Mouse (Mus musculus): ENCODE data around the gene Adat3.
"Not testable (repeated sequence)": the region's sequence is repeated elsewhere in the genome, so short reads cannot be mapped to it uniquely, and the experiment has no call there.

The Adat3 gene

GRCm38 (mm10) chr10:80611905-80612304 is 9.2 kb downstream of the Adat3 start:
- no peak for DNase-seq

- DNase-seq = no peak
These were observed 11.1 kb downstream of the Adat3 start for GRCm38 (mm10) chr10:80613821-80614220.

DNA sequence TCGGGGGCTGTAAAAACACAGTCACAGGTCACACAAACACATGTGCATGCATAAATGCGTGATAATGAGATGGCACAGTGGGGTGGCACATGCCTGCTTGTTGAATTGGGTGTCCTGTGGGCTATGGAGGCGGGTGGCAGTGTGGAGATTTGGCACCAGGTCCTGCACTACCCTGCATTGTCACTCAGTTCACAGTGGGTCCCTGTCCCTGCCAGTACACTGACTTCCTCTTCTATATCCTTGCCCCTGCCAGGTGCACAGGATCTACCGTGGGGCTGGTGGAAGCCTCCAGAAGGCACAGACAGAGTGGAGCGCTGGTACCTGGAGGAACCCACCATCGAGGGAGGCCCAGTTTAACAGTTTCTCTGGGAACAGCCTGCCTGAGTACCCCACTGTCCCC is 11.7 kb downstream of the Adat3 start:
- no peak for DNase-seq

DNA sequence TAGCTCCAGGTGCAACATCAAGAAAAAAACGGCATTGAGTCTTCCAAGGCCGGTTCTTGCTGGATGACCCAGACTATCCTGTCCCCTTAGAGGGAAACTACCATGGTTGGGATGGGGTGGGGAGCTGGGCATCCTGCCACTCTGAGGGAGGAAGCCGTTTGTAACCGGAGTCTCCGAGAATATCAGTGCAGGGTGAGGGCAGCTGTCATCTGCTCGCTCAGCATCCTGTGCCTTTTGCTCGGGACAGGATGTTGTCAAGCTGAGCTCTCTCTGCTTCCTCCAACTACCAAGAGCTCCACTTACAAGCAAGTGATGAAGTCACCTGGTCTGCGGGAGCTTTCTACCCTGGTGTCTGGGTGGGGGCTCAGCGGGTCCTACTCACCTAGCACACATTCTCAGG is 15.5 kb downstream of the Adat3 start:
- no peak for DNase-seq

DNA sequence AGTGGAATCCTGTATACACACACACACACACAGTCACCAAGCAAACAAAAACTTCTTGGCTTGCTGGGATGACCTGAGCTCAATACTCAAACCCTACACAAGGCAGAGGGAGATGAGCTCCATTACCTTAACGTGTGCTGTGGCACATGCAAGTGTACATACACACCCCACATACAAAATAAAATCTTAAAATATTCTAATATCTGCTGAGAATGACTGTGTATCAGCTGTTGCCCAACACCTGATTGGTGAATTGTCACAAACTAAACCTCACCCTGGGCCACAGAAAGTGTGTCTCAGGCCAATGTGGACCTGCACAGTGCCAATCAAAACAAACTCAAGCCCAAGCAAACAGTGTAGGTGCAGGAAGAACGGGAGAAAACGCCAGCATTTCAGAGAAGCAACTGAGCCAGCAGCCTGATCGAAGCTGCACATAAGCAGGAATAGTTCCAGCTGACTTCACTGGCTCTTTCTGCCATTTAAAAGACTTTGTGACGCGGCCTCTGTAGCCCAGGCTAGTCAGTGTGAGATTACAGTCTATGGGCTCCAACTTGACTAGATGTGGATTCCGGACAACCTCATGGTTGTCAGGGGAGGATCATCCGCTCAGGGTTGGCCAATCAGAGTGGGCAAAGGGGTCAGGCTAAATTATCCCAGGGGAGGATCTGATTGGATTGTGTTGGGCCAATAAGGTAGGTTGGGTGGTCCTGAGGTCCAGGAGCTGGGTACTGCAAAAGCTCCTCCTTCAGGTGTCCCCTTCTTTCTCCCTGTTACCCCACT is 17.0 kb downstream of the Adat3 start:
- DNase-seq = no peak

- DNase-seq = no peak
These were observed 17.7 kb downstream of the Adat3 start for GRCm38 (mm10) chr10:80620365-80620764.

DNA sequence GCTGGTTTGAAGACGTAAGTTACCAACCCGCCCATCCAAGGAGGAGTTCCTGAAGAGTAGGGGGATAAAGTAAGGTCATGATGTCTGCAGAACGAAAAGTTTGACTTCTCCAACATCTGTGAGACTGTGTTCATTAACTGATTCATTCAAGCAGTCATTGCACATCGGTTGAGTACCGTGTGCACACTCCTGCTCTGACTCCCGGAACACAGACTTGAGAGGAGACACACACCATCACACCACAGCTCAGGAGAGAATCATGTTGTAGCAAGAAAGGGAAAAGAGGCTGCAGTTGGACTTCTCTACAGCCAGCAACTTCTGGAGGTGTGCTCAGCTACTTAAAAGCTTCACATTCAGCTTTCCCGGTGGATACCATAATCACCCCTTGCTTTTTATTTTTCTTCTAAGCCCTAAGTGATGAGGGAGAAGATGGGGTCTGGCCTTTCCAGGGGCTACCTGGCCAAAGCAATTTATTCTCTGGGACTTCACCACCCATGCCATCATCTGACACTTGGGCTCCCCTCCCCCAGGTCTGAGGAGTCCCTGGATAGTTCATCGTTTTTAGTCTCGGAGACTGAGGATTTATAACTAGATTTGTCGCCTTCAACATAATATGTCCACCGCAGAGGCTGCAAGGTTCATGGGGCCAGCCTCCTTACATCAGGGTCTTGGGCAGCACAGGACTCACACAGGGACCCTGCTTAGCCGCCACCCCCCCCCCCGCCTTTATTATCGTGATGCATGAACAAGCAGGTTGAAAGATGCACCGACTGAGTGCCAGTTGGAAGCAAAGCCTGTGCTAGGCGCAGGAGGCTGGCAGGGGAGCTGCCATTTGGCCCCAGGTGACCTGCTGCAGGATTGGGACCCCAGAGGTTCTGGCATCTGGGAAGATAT is 18.4 kb downstream of the Adat3 start:
- DNase-seq = no peak

DNA sequence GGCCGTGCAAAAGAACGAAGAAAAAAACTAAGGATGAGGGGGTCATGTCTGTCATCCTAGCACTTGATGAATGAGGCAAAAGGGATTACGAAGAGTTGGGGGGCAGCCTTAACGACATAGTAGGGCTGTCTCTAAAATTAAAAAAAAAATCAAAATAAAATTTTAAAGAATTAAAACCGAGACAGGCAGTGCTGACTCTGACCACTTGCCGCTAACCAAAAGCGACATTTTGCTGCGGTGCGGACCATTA is 18.9 kb downstream of the Adat3 start:
- DNase-seq = no peak

DNA sequence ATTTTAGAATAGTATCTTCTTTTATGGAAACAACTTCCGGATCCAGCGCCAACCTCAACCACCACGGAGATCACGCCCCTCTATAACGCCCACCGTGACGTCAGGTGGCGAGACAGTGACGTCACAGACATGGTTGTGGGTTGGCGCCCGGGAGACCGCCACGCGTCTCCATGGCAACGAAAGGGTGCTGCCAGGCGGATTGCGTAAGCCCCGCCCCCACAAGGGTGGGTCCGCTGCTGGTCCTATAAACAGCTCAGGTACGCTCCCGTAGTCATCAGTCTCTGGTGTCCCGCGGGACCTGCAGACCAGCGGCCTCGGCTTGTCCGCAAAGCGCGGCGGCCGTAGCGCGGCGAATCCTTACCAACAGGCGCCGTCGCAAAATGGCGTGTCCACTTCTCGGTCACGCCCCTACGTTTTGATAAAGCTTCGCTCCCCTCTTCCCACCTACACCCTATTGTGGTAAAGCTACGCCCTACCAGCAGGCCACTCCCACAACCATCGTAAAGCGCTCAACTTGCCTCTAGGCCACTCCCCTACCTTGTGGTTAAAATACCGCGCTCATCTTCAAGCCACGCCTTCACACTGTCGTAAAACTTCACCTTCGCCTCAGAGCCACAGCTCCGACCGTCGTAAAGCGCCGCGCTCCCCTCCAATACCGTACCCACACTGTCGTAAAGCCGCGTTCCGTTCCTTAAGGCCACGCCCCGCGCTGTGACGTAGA is 19.4 kb downstream of the Adat3 start:
- peak; percentile 99 for DNase-seq

DNA sequence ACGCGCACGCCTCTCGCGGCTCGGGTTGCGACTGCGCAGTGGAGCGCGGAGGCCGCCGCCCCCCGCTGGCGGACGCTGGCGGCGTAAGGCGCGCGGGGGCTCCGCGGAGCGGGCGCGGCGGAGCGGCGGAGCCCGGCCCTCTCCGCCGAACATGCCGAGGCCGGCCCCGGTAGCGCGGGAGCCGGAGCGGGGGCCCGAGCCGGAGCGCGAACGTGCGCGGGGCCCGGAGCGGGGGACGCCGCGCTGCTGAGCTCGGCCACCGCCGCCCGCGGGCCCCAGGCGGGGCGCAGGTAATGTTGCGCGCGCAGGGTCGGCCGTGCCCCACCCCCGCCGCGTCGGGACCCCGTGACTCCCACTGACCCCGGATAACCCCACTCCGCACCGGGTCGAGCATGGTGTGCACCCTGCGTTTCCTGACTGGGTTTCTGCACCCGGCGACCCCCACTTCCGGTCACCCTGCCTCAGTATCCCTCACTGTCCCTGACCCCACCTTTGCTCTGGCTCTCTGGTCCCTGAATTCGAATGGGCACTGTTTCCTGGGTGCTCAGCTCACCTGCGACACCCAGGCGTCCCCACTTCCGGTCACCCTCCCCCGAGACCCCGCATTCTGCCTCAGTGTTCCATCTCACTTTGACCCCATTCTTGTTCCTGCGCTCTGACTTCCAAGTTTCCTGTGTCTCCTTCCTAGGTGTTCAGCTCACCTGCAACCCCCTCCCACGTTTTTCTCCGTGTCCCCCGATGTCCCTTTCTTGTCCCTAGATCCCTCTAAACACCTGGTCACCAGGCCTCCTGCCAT is 20.2 kb downstream of the Adat3 start, which contains the start of gene Csnk1g2:
TSS of gene Csnk1g2 (plus strand) at position 178 of the 796 bp plus-strand sequence.
- no peak for DNase-seq

GRCm38 (mm10) chr10:80623457-80624191 is 20.9 kb downstream of the Adat3 start:
- DNase-seq = peak; percentile 51

DNA sequence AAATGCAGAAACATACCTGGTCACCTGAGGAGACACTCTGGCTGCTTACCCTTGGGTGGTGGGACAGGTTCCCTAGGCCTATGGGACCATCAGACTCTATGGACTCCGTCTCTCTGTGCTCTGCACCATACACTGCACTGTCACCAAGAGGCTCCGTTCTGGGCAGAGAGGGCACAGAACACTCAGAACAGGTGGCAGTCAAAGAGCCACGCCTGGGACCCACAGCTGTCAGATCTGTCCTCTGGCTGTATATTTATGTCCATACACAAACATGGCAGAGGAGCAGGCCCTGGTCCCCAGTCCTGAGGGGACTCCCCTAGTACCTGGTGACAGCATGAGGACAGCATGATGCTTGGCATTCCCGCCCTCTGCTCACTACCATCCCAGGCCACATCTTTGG is 23.1 kb downstream of the Adat3 start:
- no peak for DNase-seq

- no peak for DNase-seq
These were observed 25.0 kb downstream of the Adat3 start for GRCm38 (mm10) chr10:80627685-80628084.

- DNase-seq = no peak
These were observed 26.2 kb downstream of the Adat3 start for GRCm38 (mm10) chr10:80628925-80629324.

- DNase-seq = no peak
These were observed 32.7 kb downstream of the Adat3 start for GRCm38 (mm10) chr10:80635345-80635744.

GRCm38 (mm10) chr10:80646936-80647335 is 44.3 kb downstream of the Adat3 start:
- DNase-seq = no peak

- not testable (repeated sequence) for DNase-seq
These were observed 47.2 kb downstream of the Adat3 start for GRCm38 (mm10) chr10:80649910-80650309.

DNA sequence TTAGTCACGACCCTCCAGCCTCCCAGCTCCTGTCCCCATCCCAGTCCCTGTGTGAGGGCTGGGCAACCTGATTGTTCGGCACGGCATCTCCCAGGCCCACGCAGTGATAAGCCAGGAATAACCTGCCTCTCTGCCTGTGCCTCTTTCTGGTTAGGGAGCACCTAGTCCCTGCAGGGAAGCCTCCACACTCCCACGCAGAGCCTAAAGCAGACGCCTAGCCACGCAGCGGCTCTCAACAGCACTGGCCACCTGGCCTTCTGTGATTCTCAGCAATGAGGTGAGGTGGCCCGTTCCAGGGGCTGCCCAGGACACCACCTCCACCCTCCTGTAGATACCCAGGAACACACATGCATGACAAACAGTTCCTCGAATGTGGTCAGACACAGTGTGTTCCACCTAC is 47.7 kb downstream of the Adat3 start:
- peak; percentile 72 for DNase-seq

DNA sequence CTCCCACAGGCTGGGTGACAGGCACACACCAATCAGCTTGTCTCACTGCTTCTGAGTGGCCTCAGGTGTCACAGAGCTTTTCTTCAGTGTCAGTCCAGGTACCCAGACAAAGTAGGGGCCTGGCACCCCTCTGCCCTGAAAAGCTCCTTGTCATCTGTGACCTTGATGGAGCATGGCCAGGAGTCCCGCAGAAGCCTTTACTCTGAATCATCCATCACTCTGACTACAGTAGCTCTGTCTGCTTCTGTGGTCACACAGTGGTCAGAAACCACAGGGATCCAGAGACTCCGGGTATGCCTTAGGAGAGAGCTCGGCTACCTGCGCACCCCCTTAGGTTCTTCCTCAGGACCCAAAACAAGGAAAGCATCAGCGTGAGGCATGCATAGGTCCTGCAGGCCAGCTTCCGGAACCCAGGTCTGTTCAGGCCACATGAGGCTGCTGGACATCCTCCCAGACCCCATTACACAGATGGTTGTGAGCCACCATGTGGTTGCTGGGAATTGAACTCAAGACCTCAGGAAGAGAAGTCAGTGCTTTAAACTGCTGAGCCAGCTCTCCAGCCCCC is 50.6 kb downstream of the Adat3 start:
- DNase-seq = no peak

DNA sequence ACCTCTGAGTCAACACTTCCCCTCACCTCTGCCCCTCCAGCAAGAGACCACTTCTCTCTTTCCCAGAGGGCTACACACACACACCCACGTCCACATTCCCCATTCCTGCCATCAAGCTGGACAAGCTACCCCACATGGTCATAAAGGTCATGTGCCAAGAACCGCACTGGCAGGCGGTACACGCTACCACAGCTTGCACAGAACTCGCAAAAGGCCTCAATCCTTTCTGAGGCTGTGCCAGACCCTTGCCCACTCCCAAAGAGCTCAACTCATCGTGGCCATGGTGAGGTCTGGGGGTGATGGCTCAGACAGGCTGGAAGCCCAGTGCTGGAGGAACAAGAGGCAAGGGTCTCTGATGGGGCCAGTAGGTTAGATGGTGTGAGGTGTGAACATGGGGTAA is 52.2 kb downstream of the Adat3 start:
- DNase-seq = no peak

- no peak for DNase-seq
These were observed 52.9 kb downstream of the Adat3 start for GRCm38 (mm10) chr10:80655406-80656129.
